Mouse (Mus musculus) CD8-positive naive resting alpha-beta T cell, adult 2 months (primary cell): Measurements from ENCODE around the gene Atxn10.
A peak's percentile ranks its signal among the peaks of the same experiment; 100 is the strongest.
"Not testable (repeated sequence)": the region's sequence is repeated elsewhere in the genome, so short reads cannot be mapped to it uniquely, and the experiment has no call there.

ENCODE experiments used
- DNase-seq, 2 experiments: peaks; one replicate each; pipeline ENCODE4 v3.0.0; 2022; ENCODE audit warnings: low read depth in 2 of 2, low spot score in 2 of 2

Gene Atxn10

DNA sequence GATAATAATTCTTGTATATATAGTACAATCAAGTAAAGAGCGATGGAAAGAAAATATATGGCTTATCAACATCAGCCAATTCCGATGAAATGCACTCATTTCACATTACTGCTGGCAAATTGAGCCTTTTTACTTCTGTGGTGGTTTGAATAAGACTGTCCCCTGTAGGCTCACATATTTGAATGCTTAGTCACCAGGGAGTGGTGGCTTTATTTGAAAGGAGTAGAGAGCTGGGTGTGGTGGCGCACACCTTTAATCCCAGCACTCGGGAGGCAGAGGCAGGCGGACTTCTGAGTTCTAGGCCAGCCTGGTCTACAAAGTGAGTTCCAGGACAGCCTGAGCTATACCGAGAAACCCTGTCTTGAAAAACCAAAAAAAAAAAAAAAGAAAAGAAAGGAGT is 2.5 kb upstream of the Atxn10 start:
- not testable (repeated sequence) for DNase-seq

DNA sequence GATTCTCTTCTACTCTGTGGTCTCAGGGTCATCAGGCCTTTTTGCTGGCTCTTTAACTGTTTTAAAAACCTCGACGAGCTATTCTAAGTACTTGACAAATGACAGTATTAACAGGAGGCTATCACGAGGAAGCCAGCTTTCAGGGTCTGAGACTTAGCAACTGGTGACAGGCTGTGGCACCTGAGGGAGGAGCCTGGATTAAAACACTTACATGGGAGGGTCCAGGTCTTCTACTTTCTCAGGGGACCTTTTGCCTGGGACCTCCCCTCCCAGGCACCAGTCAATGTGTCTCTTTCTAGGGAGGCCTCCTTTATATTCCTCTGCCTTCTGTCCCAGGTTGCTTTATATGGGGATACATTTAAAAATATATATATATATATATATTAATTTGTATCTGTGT is 1.8 kb upstream of the Atxn10 start:
- no peak for DNase-seq

DNA sequence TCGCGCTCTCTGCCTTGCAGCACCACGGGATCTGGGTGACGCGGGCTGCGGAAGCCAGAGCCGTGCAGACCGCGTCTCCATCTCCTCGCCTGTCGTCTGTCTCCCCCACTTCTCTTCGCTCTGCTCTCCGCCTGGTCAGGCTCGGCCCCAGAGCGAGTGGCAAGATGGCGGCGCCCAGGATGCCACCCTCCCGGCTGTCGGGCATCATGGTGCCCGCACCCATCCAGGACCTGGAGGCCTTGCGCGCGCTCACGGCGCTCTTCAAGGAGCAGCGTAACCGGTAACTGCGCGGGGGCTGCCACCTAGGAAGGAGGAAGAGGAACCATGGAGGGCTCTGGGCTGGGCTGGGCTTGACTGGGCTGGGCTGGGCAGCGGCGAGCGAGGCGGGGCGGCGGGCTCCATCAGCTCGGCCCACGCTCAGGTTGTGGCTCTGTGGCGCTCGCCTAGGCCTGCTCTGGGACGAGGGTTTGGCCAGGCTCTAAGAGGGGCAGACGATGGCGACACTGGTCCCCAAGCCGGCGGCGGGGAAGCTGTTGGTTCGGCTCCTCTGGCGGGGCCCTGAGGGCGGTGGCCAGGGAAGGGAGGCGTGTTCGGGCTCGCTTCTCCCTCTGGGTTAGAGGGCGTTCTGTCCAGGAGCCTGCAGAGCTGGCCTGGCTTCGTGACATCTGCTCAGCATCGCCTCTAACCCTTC is 401 bp downstream of the Atxn10 start:
- peak; percentile 64 to 71 for DNase-seq

DNA sequence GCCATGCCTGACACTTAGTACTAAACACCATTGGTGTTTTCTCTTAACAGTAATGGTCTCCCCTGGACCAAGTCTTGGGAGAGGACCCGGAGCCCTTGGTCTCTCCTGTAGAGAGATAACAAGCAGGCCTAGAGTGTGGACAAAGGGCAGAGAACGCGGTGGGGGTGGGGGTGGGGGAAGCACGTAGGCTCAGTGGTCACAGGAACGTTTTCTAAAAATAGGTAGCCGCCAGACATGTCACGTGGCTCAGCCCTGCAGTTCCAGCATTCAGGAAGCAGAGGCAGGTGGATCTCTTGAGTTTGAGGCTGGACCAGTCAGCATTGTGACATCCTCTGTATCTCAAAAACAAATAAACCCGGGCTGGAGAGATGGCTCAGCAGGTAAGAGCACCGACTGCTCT is 1.2 kb downstream of the Atxn10 start:
- no peak for DNase-seq

DNA sequence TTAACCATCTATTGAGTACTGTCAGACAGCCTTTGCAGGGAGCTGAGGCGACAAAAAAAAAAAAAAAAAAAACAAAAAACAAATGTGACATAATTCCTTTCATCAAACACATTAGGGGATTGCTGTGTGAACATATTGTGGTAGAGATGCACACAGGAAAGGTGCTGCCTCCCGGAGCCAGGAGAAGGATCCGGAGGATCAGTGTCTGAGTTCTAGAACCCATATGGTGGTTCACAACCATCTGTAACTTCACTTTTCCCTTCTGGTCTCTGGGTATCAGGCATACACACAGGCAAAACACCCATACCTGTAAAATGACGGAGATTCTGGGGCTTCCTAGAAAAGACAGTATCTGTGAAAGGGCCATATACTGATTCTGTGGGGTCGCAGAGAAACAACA is 1.9 kb downstream of the Atxn10 start:
- DNase-seq: no peak

DNA sequence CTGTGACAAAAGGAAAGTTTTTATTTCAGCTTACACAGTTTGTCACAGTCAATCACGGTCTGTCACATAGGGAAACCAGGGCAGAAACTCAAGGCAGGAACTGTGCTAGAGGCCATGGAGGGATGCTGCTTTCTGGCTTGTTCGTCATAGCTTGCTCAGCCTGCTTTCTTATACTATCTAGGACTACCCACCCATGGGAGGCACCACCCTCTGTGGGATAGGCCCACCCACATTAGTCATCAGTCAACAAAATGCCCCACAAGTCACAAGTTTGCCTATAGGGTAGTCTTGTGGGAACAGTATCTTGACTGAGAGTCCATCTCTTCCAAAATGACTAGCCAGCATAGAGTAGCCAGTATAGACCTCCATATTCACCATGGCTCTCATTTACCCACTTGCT is 6.2 kb downstream of the Atxn10 start:
- DNase-seq: no peak

DNA sequence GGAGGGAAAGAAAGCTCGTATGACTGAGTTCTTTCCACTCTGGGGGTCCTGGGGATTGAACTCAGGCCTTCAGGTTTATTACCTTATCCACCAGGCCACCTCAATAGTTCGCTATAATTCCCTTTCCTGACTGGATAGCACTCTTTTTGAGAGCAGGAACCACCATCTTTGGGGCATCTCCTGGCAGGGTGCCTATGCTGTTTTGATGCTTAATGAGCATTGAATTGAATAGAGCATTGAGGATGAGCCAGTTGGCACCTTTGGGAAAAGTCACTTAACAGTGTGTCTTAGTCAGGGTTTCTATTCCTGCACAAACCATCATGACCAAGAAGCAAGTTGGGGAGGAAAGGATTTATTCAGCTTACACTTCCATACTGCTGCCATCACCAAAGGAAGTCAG is 8.6 kb downstream of the Atxn10 start:
- DNase-seq: no peak

DNA sequence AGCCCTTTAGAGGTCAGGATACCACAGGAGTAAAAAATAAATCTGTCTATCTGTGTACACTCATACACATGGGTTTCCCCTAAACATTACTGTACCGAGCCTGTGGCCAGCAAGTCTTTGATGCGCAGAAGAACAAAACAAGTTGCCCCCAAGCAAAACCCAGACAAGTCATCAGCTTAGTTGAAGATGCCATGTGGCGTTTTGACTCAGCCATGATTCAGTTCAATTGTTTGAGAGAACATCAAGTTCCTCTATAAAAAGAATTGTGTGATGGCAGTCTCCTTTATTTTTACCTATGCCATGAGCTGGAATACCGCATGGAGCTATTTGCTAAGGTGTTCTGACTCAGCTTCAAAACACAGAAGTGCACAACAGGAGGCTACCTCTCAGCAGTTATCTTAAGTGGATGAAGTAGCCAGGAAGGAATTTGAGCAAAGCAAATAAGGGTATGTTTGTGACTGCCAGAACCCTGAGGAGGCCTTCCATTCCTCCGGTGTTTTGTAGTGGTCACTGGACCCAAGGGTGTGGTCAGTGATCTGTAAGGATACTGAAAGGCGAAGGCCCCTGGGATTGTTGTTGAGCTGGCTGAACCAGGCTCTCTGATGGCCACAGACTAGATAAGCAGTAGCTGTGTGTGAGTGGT is 11.1 kb downstream of the Atxn10 start:
- DNase-seq: no peak

DNA sequence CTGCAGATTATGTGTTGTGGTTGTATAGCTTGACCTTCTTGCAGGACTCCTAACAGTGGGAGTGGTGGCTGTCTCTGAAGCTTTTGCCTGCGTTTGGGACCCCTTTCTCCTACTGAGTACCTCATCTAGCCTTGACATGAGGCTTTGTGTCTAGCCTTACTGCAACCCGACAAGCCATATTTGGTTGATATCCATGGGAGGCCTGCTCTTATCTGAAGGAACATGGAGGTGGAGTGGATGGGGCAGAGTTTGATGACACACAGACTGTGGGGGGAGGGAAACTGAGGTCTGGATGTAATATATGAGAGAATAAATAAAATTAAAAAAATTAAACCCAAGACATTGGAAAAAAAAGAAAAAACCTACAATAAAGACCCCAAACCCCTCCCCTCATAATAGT is 14.1 kb downstream of the Atxn10 start:
- no peak for DNase-seq

DNA sequence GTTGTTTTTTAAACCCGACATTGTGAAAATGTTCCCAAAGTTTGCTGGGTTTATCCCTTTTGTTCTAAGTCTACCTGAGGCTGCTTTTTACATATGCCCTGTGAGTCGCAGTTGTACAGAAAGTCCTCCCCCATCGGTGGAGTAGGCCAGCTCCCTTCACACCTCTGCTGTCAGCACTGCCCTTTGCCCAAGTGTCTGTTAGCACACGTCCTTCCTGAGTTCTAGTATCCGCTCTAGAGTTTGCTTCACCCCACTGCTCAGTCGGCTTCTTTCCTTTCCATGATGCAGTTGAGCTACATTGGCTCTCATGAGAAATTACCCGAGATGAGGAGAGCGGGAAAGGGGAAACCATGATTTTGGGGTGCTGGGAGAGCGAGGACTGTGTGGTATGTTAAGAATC is 18.0 kb downstream of the Atxn10 start:
- no peak for DNase-seq

DNA sequence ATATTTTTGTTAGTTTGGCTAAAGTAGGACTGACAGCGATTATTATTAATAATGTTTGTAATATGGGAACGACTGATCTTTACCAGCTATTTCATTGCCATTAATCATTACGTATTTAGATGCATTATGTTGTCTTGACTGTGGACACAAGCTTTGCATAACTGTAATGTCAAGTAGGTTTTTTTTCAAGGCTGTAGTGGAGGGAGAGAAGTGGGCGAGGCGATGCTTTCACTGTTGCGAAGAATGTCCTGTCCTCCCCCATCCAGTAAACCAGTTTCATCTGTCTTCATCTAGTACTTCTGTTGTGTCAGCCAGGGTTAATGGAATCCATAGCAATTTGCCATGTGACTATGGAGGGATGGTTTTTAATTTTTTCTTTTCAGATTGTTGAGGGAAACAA is 20.1 kb downstream of the Atxn10 start:
- DNase-seq: no peak

DNA sequence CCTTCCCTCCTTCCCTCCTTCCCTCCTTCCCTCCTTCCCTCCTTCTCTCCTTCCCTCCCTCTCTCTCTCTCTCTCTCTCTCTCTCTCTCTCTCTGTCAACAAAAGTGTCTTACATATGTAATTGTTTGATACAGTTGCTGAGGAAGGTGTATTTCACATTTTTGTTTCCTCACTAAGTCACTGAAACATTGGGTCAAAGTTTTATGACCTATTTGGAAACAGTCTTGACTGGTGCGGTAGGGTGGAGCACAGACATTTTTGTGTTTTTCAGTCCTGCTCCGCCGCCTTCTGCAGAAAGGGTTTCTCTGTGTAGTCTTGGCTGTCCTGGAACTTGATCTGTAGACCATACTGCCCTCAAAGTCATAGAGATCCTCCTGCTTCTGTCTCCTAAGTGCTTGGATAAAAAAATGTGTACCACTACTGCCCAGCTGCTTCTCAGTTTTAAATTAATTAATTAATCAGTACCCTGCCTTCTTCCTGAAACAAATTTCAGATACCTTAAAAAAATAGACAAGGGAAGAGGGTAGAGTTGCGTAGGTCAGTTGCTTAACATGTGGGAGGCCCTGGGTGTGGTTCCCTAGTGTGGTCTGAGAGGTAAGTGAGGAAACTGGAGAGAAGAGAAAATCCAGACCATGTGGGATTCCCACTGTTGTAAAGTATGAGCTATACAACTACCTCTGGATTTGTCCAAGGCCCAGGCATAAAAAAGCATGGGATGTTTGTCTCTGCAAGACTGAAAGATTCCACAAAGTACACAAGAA is 21.6 kb downstream of the Atxn10 start:
- DNase-seq: no peak

DNA sequence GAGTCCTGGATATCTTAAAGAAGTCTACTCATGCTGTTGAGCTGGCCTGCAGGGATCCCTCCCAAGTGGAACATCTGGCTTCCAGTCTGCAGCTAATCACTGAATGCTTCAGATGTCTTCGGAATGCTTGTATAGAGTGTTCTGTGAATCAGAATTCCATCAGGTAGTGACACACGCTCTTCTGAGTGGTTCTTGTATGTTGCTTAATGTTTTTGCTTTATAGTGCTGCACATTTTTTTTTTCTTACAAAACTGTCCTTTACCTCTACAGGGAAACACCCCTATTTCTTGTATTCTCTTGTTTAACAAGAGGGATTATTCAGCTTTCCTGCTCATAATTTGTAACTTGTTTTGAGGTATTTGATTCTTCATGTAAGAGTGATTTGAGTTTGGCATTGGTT is 23.4 kb downstream of the Atxn10 start:
- no peak for DNase-seq

DNA sequence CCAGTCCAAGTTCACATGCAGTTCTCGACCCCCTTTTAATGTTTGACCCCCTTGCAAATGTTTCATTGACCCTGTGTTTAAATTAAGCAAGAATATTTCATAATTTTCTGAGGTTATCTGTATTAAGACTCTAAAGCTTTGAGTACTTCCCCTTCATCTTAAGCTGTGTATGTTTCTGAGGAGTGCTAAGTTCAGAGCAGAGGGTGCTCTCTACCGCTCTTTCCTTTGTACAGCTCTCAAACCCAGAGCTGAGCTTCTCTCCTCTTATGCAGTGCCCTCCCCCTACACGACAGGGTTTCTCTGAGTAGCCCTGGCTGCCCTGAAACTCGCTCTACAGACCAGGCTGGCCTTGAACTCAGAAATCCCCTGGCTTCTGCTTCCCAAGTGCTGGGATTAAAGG is 23.9 kb downstream of the Atxn10 start:
- DNase-seq: no peak

DNA sequence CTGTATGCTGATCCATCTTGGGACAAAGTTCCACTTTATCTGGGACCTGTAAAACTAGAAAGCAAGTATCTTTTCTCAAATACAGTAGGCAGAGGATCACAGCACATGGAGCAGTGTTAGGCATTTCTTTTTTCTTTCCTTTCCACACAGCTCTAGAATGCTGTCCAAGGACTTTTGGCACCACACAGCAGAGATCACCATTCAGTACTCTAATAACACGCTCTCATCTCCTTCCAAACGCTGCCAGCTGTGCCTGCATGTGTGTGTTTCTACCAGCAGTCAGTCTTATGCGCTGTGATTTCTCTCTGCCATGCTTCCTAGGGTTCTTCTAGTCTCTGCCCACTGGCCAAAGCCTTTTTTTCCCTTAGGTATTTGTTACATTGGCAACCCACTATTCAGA is 28.3 kb downstream of the Atxn10 start:
- no peak for DNase-seq

DNA sequence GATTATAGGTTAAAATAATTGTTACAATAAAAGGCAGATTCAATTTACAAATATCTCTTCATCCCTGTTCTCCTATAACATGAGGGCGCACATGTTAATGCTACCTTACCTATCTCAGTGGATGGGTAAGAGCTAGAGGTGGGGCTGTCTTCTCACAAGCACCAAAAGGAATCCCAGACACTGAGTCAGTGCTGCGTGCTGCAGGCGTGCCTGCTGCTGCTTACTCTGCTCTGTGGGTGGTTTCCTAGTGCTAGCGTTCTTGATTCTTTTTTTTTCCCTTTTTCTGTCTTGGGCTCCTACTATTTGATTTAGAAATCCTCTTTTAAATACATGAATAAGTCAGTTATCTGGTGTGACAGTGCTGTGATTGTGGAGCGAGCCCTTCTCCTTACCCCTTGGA is 30.9 kb downstream of the Atxn10 start:
- no peak for DNase-seq

DNA sequence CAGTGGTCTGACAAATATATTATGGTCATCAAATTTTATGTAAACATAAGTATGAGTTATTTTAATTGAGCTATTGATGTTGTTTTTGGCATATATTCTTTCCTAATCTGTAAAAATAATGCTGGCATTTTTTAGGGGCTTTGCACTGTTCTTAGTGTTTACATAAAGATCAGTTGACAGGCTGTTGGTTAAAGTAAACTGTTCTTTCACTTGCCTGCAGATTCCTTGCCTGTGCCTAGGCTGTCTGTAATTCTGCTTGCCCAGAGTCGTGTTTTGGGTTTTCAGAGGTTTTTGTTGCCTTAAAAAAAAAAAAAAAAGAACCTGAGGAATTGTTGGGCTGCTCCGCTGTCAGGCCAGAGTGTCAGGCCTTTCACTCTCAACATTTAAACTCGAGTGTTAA is 33.7 kb downstream of the Atxn10 start:
- no peak for DNase-seq

DNA sequence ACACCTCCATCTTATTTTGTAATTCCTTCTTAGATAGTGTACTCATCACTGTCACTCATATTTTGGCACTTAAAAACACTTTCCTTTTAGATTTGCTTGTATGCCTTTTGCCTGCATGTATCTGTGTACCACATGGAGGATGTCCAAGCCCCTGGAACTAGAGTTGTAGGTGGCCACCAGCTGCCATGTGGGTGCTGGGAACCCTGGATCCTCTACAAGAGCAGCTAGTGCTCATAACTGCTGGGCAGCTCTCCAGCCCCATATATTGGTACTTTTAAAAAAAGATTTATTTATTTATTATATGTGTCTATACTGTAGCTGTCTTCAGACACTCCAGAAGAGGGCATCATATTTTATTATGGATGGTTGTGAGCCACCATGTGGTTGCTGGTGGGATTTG is 37.1 kb downstream of the Atxn10 start:
- DNase-seq: no peak

DNA sequence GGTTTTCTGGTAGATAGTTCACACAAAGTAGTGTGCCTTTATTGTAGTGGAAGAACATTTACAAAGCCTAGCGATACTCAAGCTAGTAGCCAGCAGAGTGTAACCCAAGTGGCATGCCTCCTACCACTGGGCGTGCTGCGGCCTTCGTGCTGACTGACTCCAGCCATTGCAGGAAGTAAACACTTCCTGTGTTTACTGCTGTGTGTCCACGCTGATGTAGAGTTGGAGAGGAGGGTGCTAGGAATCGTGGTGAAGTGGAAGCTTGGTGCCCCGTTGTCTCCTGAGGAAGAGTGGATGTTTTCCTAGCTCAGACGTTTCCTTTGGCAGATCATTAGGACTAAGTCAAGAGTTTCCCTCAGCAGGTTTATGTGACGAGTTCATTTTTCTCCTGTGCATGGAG is 47.4 kb downstream of the Atxn10 start:
- no peak for DNase-seq

DNA sequence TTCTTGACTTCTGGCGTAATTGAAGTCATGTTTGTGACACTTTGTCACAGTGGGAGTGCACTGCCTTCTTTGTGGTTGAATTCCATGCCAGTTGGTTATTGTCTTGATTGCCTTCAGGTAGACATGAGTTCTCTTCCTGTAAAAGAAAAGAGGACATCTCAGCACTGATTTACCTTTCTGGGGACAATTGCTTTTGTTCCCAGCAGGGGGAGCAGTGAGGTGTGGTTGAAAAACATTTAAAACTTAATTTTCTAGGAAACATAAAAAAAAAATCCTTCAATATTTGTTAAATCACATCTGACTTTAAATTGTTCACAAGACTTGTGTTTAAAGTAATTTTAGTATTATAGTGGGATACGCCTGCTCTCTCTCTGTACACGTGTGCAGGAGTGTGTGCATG is 52.7 kb downstream of the Atxn10 start:
- no peak for DNase-seq

DNA sequence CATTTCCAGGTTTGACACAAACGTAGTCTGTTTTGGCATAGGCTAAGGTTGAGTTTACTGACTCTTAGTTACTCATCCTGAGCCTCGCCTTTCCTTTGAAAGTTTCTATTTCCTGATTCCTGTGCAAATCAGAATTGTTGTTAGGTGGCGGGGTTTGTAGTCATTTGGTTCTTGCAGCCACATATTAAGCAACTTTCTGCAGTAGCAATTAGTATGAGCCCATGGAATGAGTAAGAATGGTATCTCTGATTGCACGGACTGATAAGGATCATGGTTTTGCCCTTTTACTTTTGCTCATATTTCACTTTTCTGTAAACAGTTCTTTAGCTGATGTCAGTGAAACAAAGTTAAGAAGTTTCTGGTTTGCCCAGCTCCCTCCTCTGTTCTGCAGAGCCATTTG is 53.9 kb downstream of the Atxn10 start:
- DNase-seq: no peak

DNA sequence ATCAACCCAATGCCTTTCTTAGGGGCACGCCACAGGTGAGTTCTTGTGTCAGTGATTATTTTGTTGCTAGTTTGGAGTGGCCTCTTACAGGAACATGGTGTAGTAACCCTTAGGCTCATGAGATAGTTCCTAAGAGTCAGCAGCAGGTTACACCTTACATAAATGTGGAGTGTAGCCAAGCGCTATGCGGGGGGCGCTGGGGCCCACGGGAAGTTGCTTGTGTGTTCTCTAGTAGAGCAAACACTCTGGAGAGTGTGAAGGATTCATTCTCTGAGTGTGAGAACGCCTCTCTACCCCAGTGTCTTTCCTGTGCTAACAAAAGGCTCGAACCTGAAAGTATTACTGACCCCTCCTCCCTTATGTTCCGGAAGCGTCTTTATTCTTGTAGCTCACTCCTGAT is 59.3 kb downstream of the Atxn10 start:
- DNase-seq: no peak

DNA sequence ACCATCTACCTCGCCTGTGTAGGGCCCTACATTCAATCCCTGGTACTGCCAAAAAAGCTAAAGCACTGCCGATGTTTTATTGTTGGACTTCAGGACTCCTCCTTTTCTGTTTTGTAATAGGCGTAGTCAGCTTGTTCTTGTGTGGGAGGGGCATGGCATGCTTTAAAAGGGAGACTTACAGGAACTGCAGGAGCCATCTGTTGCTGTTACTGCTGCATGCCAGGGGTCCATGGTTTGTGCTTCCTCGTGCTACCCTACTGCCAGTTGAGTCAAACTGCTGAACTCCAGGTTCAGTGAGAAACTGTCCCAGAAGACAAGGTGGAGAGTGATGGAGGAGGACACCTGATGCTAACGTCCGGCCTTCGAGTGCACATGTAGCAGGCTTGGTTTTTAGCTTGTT is 65.9 kb downstream of the Atxn10 start:
- no peak for DNase-seq
